Mouse (Mus musculus) gastrocnemius, postnatal 36 days (tissue): ENCODE results near the gene Kcna6. TPM values are rescaled to one million over a fixed set of nuclear protein-coding genes. Genes with fewer than 3 reads are reported as not detected.
A peak's percentile ranks its signal among the peaks of the same experiment; 100 is the strongest.

ENCODE experiments used
- DNase-seq, 2 experiments: peaks; one replicate each; pipeline ENCODE4 v3.0.0; 2022
- intact Hi-C: fragments of 180-260 bp; cut with DNase I; formaldehyde crosslinking; loops from one replicate; pipeline ENCODE4 v1.15.1; 2025
- total RNA-seq, 2 experiments: library from RNA; stranded (reverse); gene quantifications; 2 replicates each; pipeline ENCODE4 v1.2.3; 2021

The Kcna6 gene
- total RNA-seq, 2 experiments from 2014 or later, result 0.22 to 0.41 TPM

- DNase-seq, result no peak
- intact Hi-C loops, result no loop called here
Measured at GRCm38 (mm10) chr6:126739326-126740210, 906 bp downstream of the Kcna6 start.

GRCm38 (mm10) chr6:126736996-126737395 lies 3.5 kb downstream of the Kcna6 start:
- intact Hi-C loops, result no loop called here
- DNase-seq, result no peak

- DNase-seq, result no peak
Measured at GRCm38 (mm10) chr6:126735806-126736205, 4.7 kb downstream of the Kcna6 start.

DNA sequence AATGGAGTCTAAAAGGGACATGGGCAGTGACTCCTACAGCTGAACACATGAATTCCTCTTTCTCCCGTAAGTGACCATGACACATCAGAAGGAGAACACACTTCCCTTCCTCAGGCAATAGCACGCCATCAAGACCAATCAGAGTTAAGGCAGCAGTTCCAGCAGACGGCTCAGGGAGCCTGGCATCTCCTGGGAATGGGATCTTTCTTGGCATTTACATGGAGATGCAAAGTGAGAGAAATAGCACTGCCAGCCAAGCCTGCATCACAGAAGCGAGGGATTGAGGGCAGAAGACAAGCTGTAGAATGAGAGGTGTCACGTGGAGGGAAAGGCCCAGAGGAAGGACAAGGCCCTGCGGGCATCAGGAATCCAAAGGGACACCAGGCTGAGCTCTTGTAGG lies 7.8 kb downstream of the Kcna6 start:
- intact Hi-C loops, result no loop called here

More at GRCm38 (mm10) chr6:126735806-126736205, 4.7 kb downstream of the Kcna6 start:
- intact Hi-C loops, result no loop called here

GRCm38 (mm10) chr6:126728803-126729202 lies 11.7 kb downstream of the Kcna6 start:
- no peak for DNase-seq
- intact Hi-C loops, result no loop called here

More for the DNA sequence above, 7.8 kb downstream of the Kcna6 start:
- DNase-seq, result no peak

GRCm38 (mm10) chr6:126718423-126719087 lies 21.9 kb downstream of the Kcna6 start:
- DNase-seq, result no peak
- intact Hi-C loops, result no loop called here

GRCm38 (mm10) chr6:126712531-126712930 lies 27.9 kb downstream of the Kcna6 start:
- DNase-seq, result no peak
- intact Hi-C loops, result no loop called here

DNA sequence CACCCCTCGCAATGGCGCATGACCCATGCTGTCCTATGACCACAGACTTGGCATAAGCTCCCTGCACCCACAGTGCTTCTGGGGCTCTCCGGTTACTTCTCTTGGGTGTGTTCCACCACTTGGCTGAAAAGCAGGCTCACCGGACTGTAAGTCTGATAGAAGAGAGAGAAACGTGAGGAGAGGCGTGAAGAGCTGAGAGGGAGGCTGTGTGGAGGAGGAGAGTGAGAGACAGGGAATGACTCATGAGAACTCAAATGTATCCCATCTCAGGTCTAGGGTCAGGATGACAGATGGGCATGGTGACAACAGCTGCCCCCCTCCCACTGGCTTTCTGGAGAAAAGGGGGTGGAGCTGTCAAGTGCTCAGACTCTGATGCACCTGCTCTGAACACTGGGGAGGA lies 34.5 kb downstream of the Kcna6 start:
- no peak for DNase-seq
- intact Hi-C loops, result no loop called here

DNA sequence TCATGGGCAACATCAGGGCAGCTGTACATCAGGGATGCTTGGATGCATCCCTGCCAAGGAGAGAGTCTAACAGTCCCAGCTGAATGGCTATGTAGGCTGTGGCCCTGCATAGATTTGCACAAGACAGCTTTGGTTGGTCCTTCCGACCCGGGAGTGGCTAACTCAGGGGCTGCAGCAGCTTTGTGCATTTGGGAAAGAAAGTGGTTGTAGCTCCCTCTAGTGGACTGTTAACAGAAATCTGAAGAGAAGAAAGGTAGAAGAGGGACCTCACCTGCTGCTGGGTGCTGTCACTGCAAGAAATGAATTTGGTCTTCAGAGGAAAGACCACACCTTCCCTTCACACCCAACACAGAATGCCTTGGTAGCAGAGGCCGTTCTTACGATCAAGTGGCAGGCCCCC lies 36.0 kb downstream of the Kcna6 start:
- intact Hi-C loops, result no loop called here
- DNase-seq, result no peak

GRCm38 (mm10) chr6:126702116-126702515 lies 38.4 kb downstream of the Kcna6 start:
- DNase-seq, result peak; percentile 30 to 52
- intact Hi-C loops, result loop anchor here (2.0 kb wide), 1 partner anchor 137 kb away; no protein-coding TSS in a partner anchor

DNA sequence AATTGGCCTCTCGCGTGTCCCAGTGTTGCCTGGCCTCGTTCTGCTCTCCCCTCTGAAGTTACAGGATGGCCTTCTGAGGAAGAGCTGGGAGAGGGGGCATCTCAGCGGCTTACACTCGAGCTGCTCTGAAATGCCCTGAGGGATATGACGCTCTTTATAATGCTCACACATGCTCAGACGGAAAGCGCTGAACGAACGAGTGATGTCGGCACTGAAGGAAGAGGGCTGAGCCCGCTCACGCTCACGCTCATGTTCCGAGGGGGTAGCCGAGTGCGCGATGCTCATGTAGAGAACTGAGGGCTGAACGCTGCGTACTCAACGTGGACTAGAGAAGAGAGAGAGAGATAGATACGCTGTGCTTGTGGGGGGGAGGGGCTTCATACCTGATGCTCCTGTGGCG lies 39.3 kb downstream of the Kcna6 start:
- intact Hi-C loops, result no loop called here

GRCm38 (mm10) chr6:126699995-126700394 lies 40.5 kb downstream of the Kcna6 start:
- DNase-seq, result no peak
- intact Hi-C loops, result no loop called here

More for the DNA sequence above, 39.3 kb downstream of the Kcna6 start:
- no peak for DNase-seq

- no peak for DNase-seq
- intact Hi-C loops, result no loop called here
Measured at GRCm38 (mm10) chr6:126687120-126687519, 53.4 kb downstream of the Kcna6 start.

- DNase-seq, result no peak
- intact Hi-C loops, result no loop called here
Measured at GRCm38 (mm10) chr6:126685135-126685534, 55.3 kb downstream of the Kcna6 start.

GRCm38 (mm10) chr6:126678961-126679360 lies 61.5 kb downstream of the Kcna6 start:
- no peak for DNase-seq
- intact Hi-C loops, result no loop called here

- intact Hi-C loops, result no loop called here
- no peak for DNase-seq
Measured at GRCm38 (mm10) chr6:126667001-126667400, 73.5 kb downstream of the Kcna6 start.

GRCm38 (mm10) chr6:126666091-126666490 lies 74.4 kb downstream of the Kcna6 start:
- intact Hi-C loops, result no loop called here
- DNase-seq, result no peak

DNA sequence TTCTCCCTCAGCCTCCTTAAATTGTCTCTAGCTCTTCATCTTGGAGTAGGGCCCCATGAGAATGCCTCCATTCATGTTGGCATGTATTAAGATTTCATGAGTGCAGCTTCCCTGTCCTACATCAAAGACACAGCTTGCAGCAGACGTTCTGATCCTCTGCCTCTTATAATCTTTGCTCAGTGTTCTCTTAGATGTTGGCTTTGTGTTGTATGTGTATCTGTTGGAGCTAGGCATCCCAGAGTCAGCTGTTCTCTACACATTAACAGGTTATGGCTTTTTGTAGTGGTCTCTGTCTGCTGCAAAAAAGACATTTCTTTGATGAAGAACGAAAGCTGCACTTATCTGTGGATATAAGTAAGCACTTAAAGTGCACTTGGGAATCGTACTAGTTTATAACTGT lies 75.9 kb downstream of the Kcna6 start:
- intact Hi-C loops, result no loop called here
- no peak for DNase-seq
